Mouse (Mus musculus) gastrocnemius, adult 8-10 months (tissue): ENCODE results near the gene Glp2r. TPM values are rescaled to one million over a fixed set of nuclear protein-coding genes. Genes with fewer than 3 reads are reported as not detected.

ENCODE experiments used
- DNase-seq, 2 experiments: peaks; one replicate each; pipeline ENCODE4 v3.0.0; 2022; ENCODE audit warnings: low spot score in 2 of 2
- total RNA-seq, 4 experiments: library from RNA; stranded (reverse); gene quantifications; 2 replicates each; pipeline ENCODE4 v1.2.4; 2022

Gene Glp2r
- total RNA-seq, 4 experiments from 2014 or later: 0.16 to 0.58 (median 0.46) TPM; not detected in 1

DNA sequence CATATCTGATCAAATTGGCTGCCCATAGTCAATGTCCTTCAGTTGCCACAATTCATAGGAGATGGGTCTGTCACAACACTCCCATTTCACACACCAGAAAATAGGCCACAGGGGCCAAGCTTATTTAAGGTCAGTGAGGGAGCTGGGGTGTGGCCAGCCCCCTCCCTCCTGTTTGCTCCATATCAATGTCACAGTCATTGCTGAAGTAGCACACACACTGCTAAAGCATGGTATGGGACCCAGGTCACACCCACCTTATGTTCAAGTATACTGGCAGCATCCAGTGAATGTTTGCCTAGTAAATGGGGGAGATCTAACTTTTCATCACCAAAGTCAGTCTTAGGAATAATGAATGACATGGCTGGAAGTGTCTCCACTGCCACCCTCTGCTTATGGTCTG lies 42.2 kb downstream of the Glp2r start:
- DNase-seq: peak; percentile 25 to 49

DNA sequence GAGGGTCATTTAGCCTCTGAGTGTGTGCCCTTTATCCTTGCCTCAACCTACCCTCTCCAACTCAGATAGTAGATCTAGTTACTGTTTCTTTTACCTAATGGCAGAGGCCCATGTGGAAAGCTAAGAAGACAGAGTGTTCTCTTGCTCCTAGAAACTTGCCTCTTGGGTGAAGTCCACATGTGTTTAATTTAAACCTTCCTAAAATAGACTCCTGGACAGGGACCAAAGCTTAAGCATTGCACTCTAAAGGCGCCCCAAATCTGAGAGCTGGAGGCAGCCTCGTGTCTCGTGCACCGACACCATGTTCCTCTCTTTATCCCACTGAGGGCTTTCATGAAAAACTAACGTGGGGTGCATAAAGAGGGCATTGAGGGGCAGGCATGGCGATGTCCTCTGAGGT lies 43.9 kb downstream of the Glp2r start:
- peak in 1 of 2 experiments; percentile 5 for DNase-seq

DNA sequence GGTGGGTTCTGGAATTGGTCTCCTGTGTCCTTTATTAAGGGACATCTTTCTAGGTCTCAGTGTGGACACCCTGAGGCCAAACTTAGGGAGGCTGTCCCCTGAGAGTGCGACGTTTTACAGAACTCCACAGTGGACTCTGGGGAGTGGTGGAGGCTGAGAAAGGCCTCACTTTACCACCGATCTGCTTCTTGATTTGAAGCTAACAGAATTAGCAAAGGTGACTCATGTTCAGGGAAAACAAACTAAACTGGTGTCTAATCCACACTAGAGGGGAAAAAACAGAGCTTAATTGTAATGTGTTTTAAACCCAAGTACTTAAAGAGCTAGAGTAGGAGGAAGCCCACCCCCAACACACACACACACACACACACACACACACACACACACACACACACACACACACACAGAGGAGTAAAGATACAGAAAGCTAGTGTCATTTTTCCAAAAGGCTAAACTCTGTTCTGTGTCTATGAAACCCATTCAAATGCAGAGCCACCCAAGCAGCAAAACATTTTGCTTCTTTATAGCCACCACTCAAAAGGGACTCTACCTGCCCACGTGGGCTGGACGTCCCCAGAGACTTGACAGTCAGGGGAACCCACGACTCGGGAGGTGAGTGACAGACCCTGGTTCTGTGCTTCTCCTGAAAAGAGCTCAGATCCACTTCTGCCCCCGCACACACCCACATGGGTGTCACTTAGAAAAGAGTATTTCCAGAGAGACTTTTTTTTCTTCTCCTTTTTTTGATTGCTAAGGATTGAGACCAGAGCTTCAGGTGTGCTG lies 47.5 kb downstream of the Glp2r start:
- DNase-seq: no peak

- DNase-seq: no peak
These were observed 48.4 kb downstream of the Glp2r start for GRCm38 (mm10) chr11:67722399-67723156.

- DNase-seq: no peak
These were observed 49.5 kb downstream of the Glp2r start for GRCm38 (mm10) chr11:67721485-67721884.

GRCm38 (mm10) chr11:67715382-67715781 lies 55.6 kb downstream of the Glp2r start:
- DNase-seq: no peak

DNA sequence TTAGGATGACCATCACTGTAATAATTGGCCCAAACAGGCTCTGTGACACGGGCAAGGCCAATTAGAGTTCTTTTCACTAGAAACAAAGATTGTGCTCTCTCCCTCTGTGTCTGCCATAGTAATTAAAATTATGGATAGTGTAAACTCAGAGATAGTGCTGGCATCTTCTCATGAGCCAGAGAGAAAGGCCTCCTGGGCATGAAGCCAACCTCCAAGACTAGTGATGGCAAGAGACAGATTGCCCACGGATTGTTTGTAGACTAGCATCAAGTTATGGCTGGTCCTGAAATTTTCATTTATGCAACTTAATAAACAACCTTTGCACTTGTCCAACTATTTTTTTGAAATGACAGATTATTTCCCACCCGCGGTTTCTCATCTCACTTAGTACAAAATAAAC lies 58.0 kb downstream of the Glp2r start:
- DNase-seq: no peak

GRCm38 (mm10) chr11:67694703-67695376 lies 76.1 kb downstream of the Glp2r start, which contains the start of gene Rcvrn:
Gene Rcvrn (plus strand): TSS chr11:67695326.
- no peak for DNase-seq

- DNase-seq: no peak
These were observed 84.8 kb downstream of the Glp2r start for GRCm38 (mm10) chr11:67686109-67686508.

- no peak for DNase-seq
These were observed 89.1 kb downstream of the Glp2r start for GRCm38 (mm10) chr11:67681871-67682270.

GRCm38 (mm10) chr11:67679930-67680329 lies 91.0 kb downstream of the Glp2r start:
- DNase-seq: no peak

- DNase-seq: no peak
These were observed 91.7 kb downstream of the Glp2r start for GRCm38 (mm10) chr11:67679300-67679699.

- DNase-seq: no peak
These were observed 95.1 kb downstream of the Glp2r start for GRCm38 (mm10) chr11:67675562-67676540.

DNA sequence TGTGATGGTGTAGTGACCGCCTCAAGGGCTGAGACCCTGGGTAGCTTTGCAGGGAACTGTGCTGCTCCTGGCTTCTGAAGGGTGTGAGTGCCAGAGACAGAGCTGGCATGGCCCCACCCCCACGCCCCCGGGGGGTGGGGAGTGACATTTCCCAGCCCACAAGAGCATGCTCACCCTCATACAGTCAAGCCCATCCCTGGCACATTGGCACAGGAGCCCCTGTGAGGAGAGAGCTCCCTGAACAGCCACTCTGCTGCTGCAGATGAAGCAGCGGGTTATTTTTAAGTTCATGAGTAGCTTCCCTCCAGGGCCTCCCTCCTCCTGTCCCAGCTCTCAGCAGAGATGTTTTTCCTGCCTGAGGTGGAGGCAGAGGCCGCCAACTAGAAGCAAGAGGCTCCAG lies 98.8 kb downstream of the Glp2r start:
- no peak for DNase-seq

DNA sequence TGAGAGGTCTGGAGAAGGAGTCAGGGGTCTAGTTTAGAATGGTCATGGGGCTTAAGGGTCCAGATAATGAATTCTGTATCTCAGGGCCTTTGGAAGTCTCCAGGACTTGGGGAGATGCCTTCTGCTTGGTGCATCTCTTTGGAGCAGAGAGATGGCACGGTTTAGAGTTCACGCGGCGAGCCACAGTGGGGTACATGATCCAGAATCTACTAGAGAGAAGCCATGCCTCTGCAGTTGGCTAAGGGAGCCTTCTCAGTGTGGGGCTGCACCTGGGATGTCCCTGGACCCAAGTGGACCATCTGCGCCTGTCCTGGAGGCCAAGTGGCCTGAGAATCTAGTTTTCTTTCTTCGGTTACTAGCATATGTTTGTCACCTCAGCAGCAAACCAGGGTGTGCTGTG lies 100.9 kb downstream of the Glp2r start:
- DNase-seq: no peak

- DNase-seq: no peak
These were observed 102.4 kb downstream of the Glp2r start for GRCm38 (mm10) chr11:67668460-67669007.

DNA sequence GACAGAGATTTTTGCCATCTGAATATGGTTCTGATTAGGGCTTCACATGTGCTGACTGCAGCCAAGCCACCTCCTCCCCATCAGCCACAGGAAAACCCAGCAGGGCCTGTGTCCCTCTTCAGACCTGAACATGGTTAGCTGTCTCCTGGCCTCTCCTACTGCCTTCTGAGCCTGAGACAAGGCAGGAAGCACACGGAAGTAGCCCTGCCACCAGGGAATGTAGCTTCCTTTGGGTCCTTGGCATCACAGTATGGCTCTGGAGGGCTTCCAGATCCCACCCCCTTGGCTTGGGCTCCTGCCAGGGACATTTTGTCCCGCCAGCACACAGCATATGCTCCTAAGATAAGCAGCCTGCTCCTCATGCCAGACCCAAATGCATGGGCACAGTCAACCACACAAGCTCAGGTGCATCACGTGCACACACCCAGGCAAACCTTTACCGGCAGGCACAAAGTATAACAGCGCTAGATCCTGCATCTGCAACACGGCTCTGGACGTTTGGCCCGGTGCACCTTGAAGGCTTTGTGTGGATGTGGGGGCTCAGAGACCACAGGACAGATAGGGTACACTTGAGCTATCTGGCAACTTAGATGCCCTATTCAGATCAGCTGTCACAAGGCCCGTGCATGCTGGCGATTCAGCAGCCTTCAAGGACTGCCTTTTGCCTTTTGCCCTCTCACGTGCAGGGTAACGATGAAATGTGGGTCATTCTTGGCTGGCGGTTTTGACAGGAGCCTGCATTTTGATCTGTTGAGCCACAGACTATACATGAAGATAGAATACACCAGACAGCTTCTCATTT lies 103.2 kb downstream of the Glp2r start:
- peak; percentile 29 to 64 for DNase-seq

GRCm38 (mm10) chr11:67666129-67666528 lies 104.8 kb downstream of the Glp2r start:
- no peak for DNase-seq

DNA sequence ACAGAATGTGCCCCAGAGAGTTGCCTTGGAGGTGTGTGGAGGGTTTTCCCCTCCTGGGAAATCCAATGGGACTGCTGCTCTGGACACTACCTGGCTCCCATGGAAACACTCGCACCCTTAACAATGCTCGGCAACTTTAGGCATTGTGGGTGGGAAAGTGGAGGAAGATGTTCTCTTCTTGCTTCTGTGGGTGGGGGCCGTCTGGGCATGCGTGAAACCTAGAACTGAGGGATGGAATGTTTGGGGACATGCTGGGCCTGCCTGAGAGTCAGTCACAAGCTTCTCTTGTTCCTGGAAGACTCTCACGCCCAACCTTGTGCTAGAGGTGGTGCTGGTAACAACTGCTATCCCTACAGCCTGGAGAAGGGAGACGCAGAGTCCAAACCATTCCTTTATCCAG lies 106.0 kb downstream of the Glp2r start:
- DNase-seq: no peak

- DNase-seq: no peak
These were observed 106.7 kb downstream of the Glp2r start for GRCm38 (mm10) chr11:67664261-67664660.
